Mouse (Mus musculus): ENCODE results near the gene Casp7. TPM values are rescaled to one million over a fixed set of nuclear protein-coding genes. Genes with fewer than 3 reads are reported as not detected.
"Not testable (repeated sequence)": the region's sequence is repeated elsewhere in the genome, so short reads cannot be mapped to it uniquely, and the experiment has no call there.

The Casp7 gene
- polyA plus RNA-seq, 1 experiment from 2014 or later: 27.7 TPM

GRCm38 (mm10) chr19:56398528-56398795 is 1.5 kb downstream of the Casp7 start:
- peaks cover 12% of the 10 kb centered on the region for H3K36me3 ChIP-seq
- H3K27ac ChIP-seq (replicated peaks): peak overlapping the region; percentile 92; the same call in 1 of the 2 replicates
- no peak overlapping the region for H3K4me3 ChIP-seq
- no peak overlapping the region for H3K9ac ChIP-seq
- H3K4me2 ChIP-seq: peak overlapping the region; percentile 85; the same call in 1 of the 2 replicates
- ATAC-seq (ENCODE audit: extremely low read depth, insufficient number of reproducible peaks, low FRiP score, low TSS enrichment): no peak
- peaks cover 52% of the 10 kb centered on the region for H3K4me1 ChIP-seq
- peaks cover 6% of the 10 kb centered on the region for H3K27me3 ChIP-seq (replicated peaks)
- H3K9me3 ChIP-seq: no peaks in the 10 kb centered on the region

- 36% methylated on average over 14 of the region's 14 CpGs for WGBS
Observed at GRCm38 (mm10) chr19:56400200-56400599, 3.3 kb downstream of the Casp7 start.

GRCm38 (mm10) chr19:56401864-56402263 is 4.9 kb downstream of the Casp7 start:
- H3K27ac ChIP-seq (replicated peaks): no peak overlapping the region
- ATAC-seq (ENCODE audit: extremely low read depth, insufficient number of reproducible peaks, low FRiP score, low TSS enrichment): no peak
- no peaks in the 10 kb centered on the region for H3K9me3 ChIP-seq
- no peaks in the 10 kb centered on the region for H3K27me3 ChIP-seq (replicated peaks)
- peaks cover 41% of the 10 kb centered on the region for H3K36me3 ChIP-seq
- no peak overlapping the region for H3K9ac ChIP-seq
- no peak overlapping the region for H3K4me3 ChIP-seq
- H3K4me1 ChIP-seq: peaks cover 36% of the 10 kb centered on the region
- 81% methylated on average over 6 of the region's 6 CpGs for WGBS
- H3K4me2 ChIP-seq: no peak overlapping the region

More at GRCm38 (mm10) chr19:56400200-56400599, 3.3 kb downstream of the Casp7 start:
- Histone ChIP-seq H3K9me3 (no peaks in the 10 kb centered on the region), H3K4me2 (no peak overlapping the region), H3K27me3 (replicated peaks) (peaks cover under 1% of the 10 kb centered on the region), H3K4me3 (no peak overlapping the region), H3K4me1 (peaks cover 40% of the 10 kb centered on the region), H3K36me3 (peaks cover 27% of the 10 kb centered on the region), H3K27ac (replicated peaks) (no peak overlapping the region), H3K9ac (no peak overlapping the region)
- ATAC-seq (ENCODE audit: extremely low read depth, insufficient number of reproducible peaks, low FRiP score, low TSS enrichment): no peak

DNA sequence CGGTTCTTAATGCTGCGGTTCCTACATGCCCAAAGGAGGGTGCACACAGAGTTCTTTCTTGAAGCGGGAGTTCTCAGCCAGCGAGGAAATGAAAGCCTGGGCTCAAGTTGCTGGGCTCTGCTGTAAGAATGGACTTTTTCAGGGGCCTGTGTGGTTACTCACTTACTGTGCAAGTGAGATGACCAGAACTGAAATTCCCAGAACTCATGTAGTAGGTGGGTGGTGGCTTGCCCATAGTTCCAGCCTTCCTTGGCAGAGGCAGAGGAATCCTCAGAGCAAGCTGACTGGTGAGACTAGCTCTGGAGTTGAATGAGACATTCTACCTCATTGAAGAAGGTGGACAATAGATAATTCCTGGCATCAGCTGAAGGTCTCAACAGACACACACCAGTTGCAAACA is 8.9 kb downstream of the Casp7 start:
- H3K4me2 ChIP-seq: no peak overlapping the region
- no peaks in the 10 kb centered on the region for H3K27me3 ChIP-seq (replicated peaks)
- no peak overlapping the region for H3K9ac ChIP-seq
- H3K27ac ChIP-seq (replicated peaks): no peak overlapping the region
- WGBS: 88% methylated on average over 4 of the region's 4 CpGs
- peaks cover 68% of the 10 kb centered on the region for H3K36me3 ChIP-seq
- ATAC-seq (ENCODE audit: extremely low read depth, insufficient number of reproducible peaks, low FRiP score, low TSS enrichment): no peak
- H3K4me3 ChIP-seq: no peak overlapping the region
- 0 out of 2 replicates have a peak, but pooled peaks cover 12% of the 10 kb centered on the region for H3K4me1 ChIP-seq
- H3K9me3 ChIP-seq: no peaks in the 10 kb centered on the region

DNA sequence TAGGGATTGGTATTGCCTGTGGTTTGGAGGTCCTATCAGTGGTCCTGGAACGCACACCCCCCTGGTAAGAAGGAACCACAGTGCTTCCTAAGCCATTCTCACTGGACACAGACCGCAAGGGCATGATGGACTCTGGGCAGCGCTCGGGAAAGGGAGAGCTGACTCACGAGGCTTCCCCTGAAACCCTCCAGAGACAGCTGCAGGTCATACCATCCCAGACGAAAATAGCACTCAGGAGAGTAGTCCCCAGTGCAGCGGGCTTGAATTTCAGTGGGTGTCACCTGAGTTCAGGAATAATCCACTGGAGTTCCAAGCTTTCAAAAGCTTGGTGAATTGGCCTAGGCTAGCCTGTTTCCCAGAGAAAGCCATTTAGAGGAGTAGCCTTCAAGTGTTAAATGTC is 9.7 kb downstream of the Casp7 start:
- peak overlapping the region; percentile 32 for H3K27ac ChIP-seq (replicated peaks)
- no peaks in the 10 kb centered on the region for H3K9me3 ChIP-seq
- H3K36me3 ChIP-seq: peaks cover 68% of the 10 kb centered on the region
- H3K27me3 ChIP-seq (replicated peaks): no peaks in the 10 kb centered on the region
- H3K4me1 ChIP-seq: 0 out of 2 replicates have a peak, but pooled peaks cover 12% of the 10 kb centered on the region
- H3K4me3 ChIP-seq: no peak overlapping the region
- no peak overlapping the region for H3K4me2 ChIP-seq
- H3K9ac ChIP-seq: no peak overlapping the region
- WGBS: 58% methylated on average over 7 of the region's 7 CpGs
- no peak for ATAC-seq (ENCODE audit: extremely low read depth, insufficient number of reproducible peaks, low FRiP score, low TSS enrichment)

DNA sequence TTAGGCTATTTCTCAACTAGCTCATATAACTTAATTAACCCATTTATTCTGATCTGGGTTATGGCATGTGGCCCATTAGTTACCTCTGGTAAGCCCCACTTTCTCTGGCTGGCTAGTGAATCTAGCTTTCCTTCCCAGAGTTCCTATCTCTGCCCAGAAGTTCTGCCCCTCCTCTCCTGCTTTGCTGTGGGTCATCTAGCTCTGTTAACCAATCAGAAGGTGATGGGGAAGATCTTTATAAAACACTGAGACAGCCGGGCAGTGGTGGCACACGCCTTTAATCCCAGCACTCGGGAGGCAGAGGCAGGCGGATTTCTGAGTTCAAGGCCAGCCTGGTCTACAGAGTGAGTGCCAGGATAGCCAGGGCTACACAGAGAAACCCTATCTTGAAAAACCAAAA is 13.0 kb downstream of the Casp7 start:
- H3K9ac ChIP-seq; H3K9me3 ChIP-seq; H3K27ac ChIP-seq (replicated peaks); H3K4me1 ChIP-seq; H3K27me3 ChIP-seq (replicated peaks); H3K4me2 ChIP-seq; ATAC-seq (ENCODE audit: extremely low read depth, insufficient number of reproducible peaks, low FRiP score, low TSS enrichment); H3K4me3 ChIP-seq: not testable (repeated sequence)
- H3K36me3 ChIP-seq: peaks cover 51% of the 10 kb centered on the region
- WGBS: 88% methylated on average over 4 of the region's 4 CpGs

- no peak overlapping the region for H3K9ac ChIP-seq
- ATAC-seq (ENCODE audit: extremely low read depth, insufficient number of reproducible peaks, low FRiP score, low TSS enrichment): no peak
- peaks cover 8% of the 10 kb centered on the region; the same call in 1 of the 2 replicates for H3K36me3 ChIP-seq
- no peak overlapping the region for H3K4me3 ChIP-seq
- H3K27me3 ChIP-seq (replicated peaks): no peaks in the 10 kb centered on the region
- H3K9me3 ChIP-seq: no peaks in the 10 kb centered on the region
- 75% methylated on average over 4 of the region's 4 CpGs for WGBS
- H3K4me2 ChIP-seq: no peak overlapping the region
- no peak overlapping the region for H3K27ac ChIP-seq (replicated peaks)
- peaks cover 6% of the 10 kb centered on the region for H3K4me1 ChIP-seq
Observed at GRCm38 (mm10) chr19:56418404-56418803, 21.5 kb downstream of the Casp7 start.

GRCm38 (mm10) chr19:56419452-56419851 is 22.5 kb downstream of the Casp7 start:
- no peak for ATAC-seq (ENCODE audit: extremely low read depth, insufficient number of reproducible peaks, low FRiP score, low TSS enrichment)
- Histone ChIP-seq H3K27me3 (replicated peaks) (no peaks in the 10 kb centered on the region), H3K9ac (no peak overlapping the region), H3K9me3 (no peaks in the 10 kb centered on the region), H3K4me2 (no peak overlapping the region), H3K27ac (replicated peaks) (no peak overlapping the region), H3K4me1 (peaks cover 7% of the 10 kb centered on the region), H3K4me3 (no peak overlapping the region), H3K36me3 (peaks cover 11% of the 10 kb centered on the region)
- 67% methylated on average over 9 of the region's 9 CpGs for WGBS

DNA sequence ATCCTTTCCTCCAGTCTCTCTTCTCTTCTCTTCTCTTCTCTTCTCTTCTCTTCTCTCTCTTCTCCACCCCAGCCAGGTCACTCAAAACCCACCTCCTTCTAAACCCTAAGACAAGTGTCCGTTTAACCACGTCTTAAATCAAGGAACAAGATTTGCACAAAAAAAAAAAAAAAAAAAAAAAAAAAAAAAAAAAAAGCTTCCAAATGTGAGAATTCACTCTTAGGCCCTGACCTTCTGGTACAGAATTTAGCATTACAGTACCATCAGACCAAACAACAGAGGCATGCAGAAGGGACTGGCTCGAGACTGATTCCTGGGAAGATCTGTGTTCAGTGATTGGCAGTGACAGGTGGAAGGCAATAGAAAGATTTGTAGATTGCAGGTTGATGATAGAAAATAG is 23.4 kb downstream of the Casp7 start:
- H3K36me3 ChIP-seq: peaks cover 13% of the 10 kb centered on the region
- 80% methylated on average over 3 of the region's 3 CpGs for whole genome bisulfite sequencing
- no peak overlapping the region for H3K27ac ChIP-seq (replicated peaks)

GRCm38 (mm10) chr19:56422476-56423338 is 25.8 kb downstream of the Casp7 start:
- H3K9ac ChIP-seq: no peak overlapping the region
- H3K27ac ChIP-seq (replicated peaks): peak overlapping the region; percentile 46
- 41% methylated on average over 14 of the region's 14 CpGs for WGBS
- H3K4me2 ChIP-seq: no peak overlapping the region
- H3K27me3 ChIP-seq (replicated peaks): no peaks in the 10 kb centered on the region
- H3K4me3 ChIP-seq: no peak overlapping the region
- peaks cover 25% of the 10 kb centered on the region for H3K4me1 ChIP-seq
- H3K9me3 ChIP-seq: no peaks in the 10 kb centered on the region
- ATAC-seq (ENCODE audit: extremely low read depth, insufficient number of reproducible peaks, low FRiP score, low TSS enrichment): no peak
- peaks cover 6% of the 10 kb centered on the region for H3K36me3 ChIP-seq

More for the DNA sequence above, 23.4 kb downstream of the Casp7 start:
- H3K27me3 ChIP-seq (replicated peaks): no peaks in the 10 kb centered on the region
- H3K9me3 ChIP-seq: no peaks in the 10 kb centered on the region
- peaks cover 11% of the 10 kb centered on the region for H3K4me1 ChIP-seq
- no peak overlapping the region for H3K4me2 ChIP-seq
- no peak overlapping the region for H3K9ac ChIP-seq
- no peak for ATAC-seq (ENCODE audit: extremely low read depth, insufficient number of reproducible peaks, low FRiP score, low TSS enrichment)
- H3K4me3 ChIP-seq: no peak overlapping the region

DNA sequence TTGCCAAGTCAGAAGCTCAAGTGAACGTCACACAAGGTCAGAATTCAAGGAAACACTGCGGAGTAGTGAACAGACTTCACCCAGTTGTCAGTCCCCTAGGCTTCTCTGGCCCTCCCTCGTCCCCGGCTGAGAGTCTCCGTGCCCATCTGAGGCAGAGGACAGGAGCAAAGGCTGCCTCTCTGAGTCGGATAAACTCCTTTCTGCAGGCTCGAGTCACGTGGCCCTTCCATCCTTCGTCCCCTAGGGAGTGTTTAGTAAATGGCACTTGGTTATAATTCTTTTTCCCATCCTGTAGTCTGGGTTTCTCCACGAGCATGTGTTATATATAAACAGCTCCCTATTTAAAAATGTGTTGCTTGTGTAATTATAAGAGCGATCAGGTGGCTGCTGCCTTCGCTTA is 26.4 kb downstream of the Casp7 start:
- Histone ChIP-seq H3K27me3 (replicated peaks) (no peaks in the 10 kb centered on the region), H3K27ac (replicated peaks) (no peak overlapping the region), H3K4me1 (peaks cover 25% of the 10 kb centered on the region), H3K9me3 (no peaks in the 10 kb centered on the region), H3K9ac (no peak overlapping the region), H3K4me3 (no peak overlapping the region), H3K36me3 (peaks cover 6% of the 10 kb centered on the region), H3K4me2 (no peak overlapping the region)
- 68% methylated on average over 12 of the region's 12 CpGs for WGBS
- no peak for ATAC-seq (ENCODE audit: extremely low read depth, insufficient number of reproducible peaks, low FRiP score, low TSS enrichment)
